Mouse (Mus musculus): ENCODE measurements around the gene Aip.

- TF ChIP-seq CTCF (IDR thresholded peaks at IDR 0.05; ENCODE audit: low read depth) (no peak), EP300 (optimal IDR thresholded peaks at IDR 0.05) (no peak)
Measured at GRCm38 (mm10) chr19:4086156-4086555, 39.5 kb downstream of the Aip start.

Measured in stomach, postnatal 0 days (tissue).